Mouse (Mus musculus) midbrain, postnatal 0 days (tissue): Measurements from ENCODE around the gene Gmds. TPM values are rescaled to one million over a fixed set of nuclear protein-coding genes. Genes with fewer than 3 reads are reported as not detected.

Experiments used
- ATAC-seq: fragments of 200-750 bp; cut with Nextera tagmentation; 2 replicates; pipeline ENCODE4 v1.8.0; 2017; ENCODE audit warnings: moderate number of reproducible peaks, mild to moderate bottlenecking, moderate TSS enrichment, moderate library complexity; ENCODE audit not compliant: low FRiP score
- DNase-seq: peaks from one replicate; pipeline ENCODE4 v3.0.0-alpha.2; 2015; ENCODE audit warnings: low spot score
- H3K27ac ChIP-seq: fragments of 300-500 bp; sonication (generic); 2 replicates; pipeline ENCODE4 v1.5.1; 2014; ENCODE audit warnings: low read depth, mild to moderate bottlenecking, low read length, mixed read lengths
- H3K27me3 ChIP-seq: fragments of 300-500 bp; sonication (generic); 2 replicates; pipeline ENCODE4 v1.6.1; 2014; ENCODE audit warnings: low read length, control low read depth, mixed read lengths; ENCODE audit not compliant: insufficient read depth
- H3K36me3 ChIP-seq: fragments of 300-500 bp; sonication (generic); 2 replicates; pipeline ENCODE4 v1.6.1; 2014; ENCODE audit warnings: low read length, control low read depth, mixed read lengths; ENCODE audit not compliant: insufficient read depth
- H3K4me1 ChIP-seq: fragments of 300-500 bp; sonication (generic); 2 replicates; pipeline ENCODE4 v1.6.1; 2014; ENCODE audit warnings: mild to moderate bottlenecking, control low read depth, antibody characterized with exemption, low read length, mixed read lengths; ENCODE audit not compliant: insufficient read depth
- H3K4me2 ChIP-seq: fragments of 300-500 bp; sonication (generic); 2 replicates; pipeline ENCODE4 v1.6.1; 2014; ENCODE audit warnings: low read depth, mild to moderate bottlenecking, low read length, mixed read lengths; ENCODE audit not compliant: poor library complexity, severe bottlenecking
- H3K4me3 ChIP-seq: fragments of 300-500 bp; sonication (generic); 2 replicates; pipeline ENCODE4 v1.5.1; 2014; ENCODE audit warnings: low read depth, mild to moderate bottlenecking, low read length, moderate library complexity
- H3K9ac ChIP-seq: fragments of 300-500 bp; sonication (generic); replicated peaks from 2 replicates; pipeline ENCODE4 v1.6.1; 2014; ENCODE audit warnings: mild to moderate bottlenecking, low read length, moderate library complexity, mixed read lengths; ENCODE audit not compliant: poor library complexity, severe bottlenecking
- H3K9me3 ChIP-seq: fragments of 300-500 bp; sonication (generic); 2 replicates; pipeline ENCODE4 v1.6.1; 2016; ENCODE audit warnings: low read length, control low read depth
- CTCF ChIP-seq: IDR thresholded peaks from 2 replicates; pipeline ENCODE4 v1.5.1; 2016; ENCODE audit warnings: antibody characterized with exemption, mild to moderate bottlenecking
- WGBS: fragments of 180-500 bp; shearing (Covaris S2); extraction: QIAGEN DNeasy Blood & Tissue Kit; methylation state at CpG from one replicate; pipeline ENCODE4 v1.1.7; 2014; 5-methylcytosine and 5-hydroxymethylcytosine counted together
- polyA plus RNA-seq: library from polyadenylated mRNA; unstranded; fragments of >200 nt; fragmentation: Nextera tagmentation; extraction: Ambion mirVana; gene quantifications from 2 replicates; pipeline ENCODE4 v1.2.1, GENCODE M21; 2015
- total RNA-seq: library from RNA; depleted of rRNA; stranded (reverse); fragments of >200 nt; gene quantifications from 2 replicates; pipeline ENCODE4 v1.2.3, GENCODE M21; 2014

Gene Gmds
- total and polyA plus RNA-seq, 2 experiments from 2014 or later: 8.7 to 28.6 TPM

- DNase-seq: peak; percentile 52
Measured at GRCm38 (mm10) chr13:32179906-32180305, 158.6 kb downstream of the Gmds start.

GRCm38 (mm10) chr13:32178682-32179081 lies 159.9 kb downstream of the Gmds start:
- 100% methylated on average over 1 of the region's 1 CpGs for WGBS
- no peak overlapping the region for H3K4me3 ChIP-seq
- H3K27ac ChIP-seq: no peak overlapping the region
- DNase-seq: no peak
- ATAC-seq: no peak
- H3K36me3 ChIP-seq: no peaks in the 10 kb centered on the region
- TF ChIP-seq CTCF: no peak
- H3K4me1 ChIP-seq: no peaks in the 10 kb centered on the region
- no peak overlapping the region for H3K4me2 ChIP-seq
- no peak overlapping the region for H3K9ac ChIP-seq
- no peaks in the 10 kb centered on the region for H3K9me3 ChIP-seq
- no peaks in the 10 kb centered on the region for H3K27me3 ChIP-seq

More at GRCm38 (mm10) chr13:32179906-32180305, 158.6 kb downstream of the Gmds start:
- no peak for ATAC-seq
- Histone ChIP-seq H3K27ac (no peak overlapping the region), H3K4me1 (no peaks in the 10 kb centered on the region), H3K9me3 (no peaks in the 10 kb centered on the region), H3K4me3 (no peak overlapping the region), H3K4me2 (no peak overlapping the region), H3K36me3 (no peaks in the 10 kb centered on the region), H3K9ac (no peak overlapping the region), H3K27me3 (no peaks in the 10 kb centered on the region)
- WGBS: 20% methylated on average over 3 of the region's 3 CpGs
- TF ChIP-seq CTCF: no peak

DNA sequence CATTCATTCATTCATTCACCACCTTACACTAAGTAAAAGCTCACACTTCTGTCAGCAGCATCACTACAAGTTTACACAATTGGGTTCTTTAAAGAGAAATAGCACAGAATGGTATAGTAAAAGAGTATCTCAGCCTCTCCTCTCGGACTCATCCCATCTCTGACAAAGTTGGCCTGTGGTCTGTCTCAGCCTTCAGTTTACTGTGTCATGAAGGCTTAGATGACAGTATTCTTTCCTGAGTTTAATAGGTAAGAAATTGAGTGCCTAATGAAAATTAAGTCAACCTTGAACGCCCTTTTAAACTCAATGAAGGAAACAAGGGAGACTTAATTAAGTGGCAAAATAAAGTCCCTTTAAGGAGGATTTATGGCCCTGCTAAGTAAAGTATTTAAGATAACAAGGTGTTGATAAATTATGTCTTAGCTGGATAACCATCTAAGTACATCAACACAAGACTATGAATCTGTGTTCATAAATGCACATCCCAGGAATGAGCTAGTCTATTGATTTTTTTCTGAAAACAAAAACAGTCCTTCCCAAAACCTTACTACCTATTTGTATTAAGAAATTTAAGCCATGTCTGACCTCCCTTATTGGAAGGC lies 160.6 kb downstream of the Gmds start:
- no peak overlapping the region for H3K4me2 ChIP-seq
- no peaks in the 10 kb centered on the region for H3K36me3 ChIP-seq
- no peak for DNase-seq
- no peaks in the 10 kb centered on the region for H3K9me3 ChIP-seq
- H3K4me1 ChIP-seq: no peaks in the 10 kb centered on the region
- WGBS: 81% methylated on average over 2 of the region's 2 CpGs
- no peak overlapping the region for H3K9ac ChIP-seq
- TF ChIP-seq CTCF: no peak
- H3K27ac ChIP-seq: no peak overlapping the region
- H3K27me3 ChIP-seq: no peaks in the 10 kb centered on the region
- no peak for ATAC-seq
- H3K4me3 ChIP-seq: no peak overlapping the region

GRCm38 (mm10) chr13:32175028-32175427 lies 163.5 kb downstream of the Gmds start:
- Histone ChIP-seq H3K4me2 (no peak overlapping the region), H3K4me1 (no peaks in the 10 kb centered on the region), H3K4me3 (no peak overlapping the region), H3K9me3 (no peaks in the 10 kb centered on the region), H3K36me3 (no peaks in the 10 kb centered on the region), H3K27me3 (no peaks in the 10 kb centered on the region), H3K9ac (no peak overlapping the region), H3K27ac (no peak overlapping the region)
- 79% methylated on average over 2 of the region's 2 CpGs for WGBS
- DNase-seq: no peak
- ATAC-seq: no peak
- no peak for TF ChIP-seq CTCF

GRCm38 (mm10) chr13:32169173-32169572 lies 169.4 kb downstream of the Gmds start:
- peak; percentile 8 for DNase-seq
- TF ChIP-seq CTCF: no peak
- ATAC-seq: no peak; the same call in 1 of the 2 replicates
- Histone ChIP-seq H3K4me3 (no peak overlapping the region), H3K27ac (no peak overlapping the region), H3K27me3 (no peaks in the 10 kb centered on the region), H3K4me1 (no peaks in the 10 kb centered on the region), H3K4me2 (no peak overlapping the region), H3K9me3 (no peaks in the 10 kb centered on the region), H3K9ac (no peak overlapping the region), H3K36me3 (no peaks in the 10 kb centered on the region)
- WGBS: 44% methylated on average over 5 of the region's 5 CpGs

- H3K27ac ChIP-seq: no peak overlapping the region
- no peak overlapping the region for H3K9ac ChIP-seq
- no peaks in the 10 kb centered on the region for H3K4me1 ChIP-seq
- no peak for ATAC-seq
- H3K4me3 ChIP-seq: no peak overlapping the region
- no peaks in the 10 kb centered on the region for H3K9me3 ChIP-seq
- no peak for TF ChIP-seq CTCF
- H3K4me2 ChIP-seq: no peak overlapping the region
- 91% methylated on average over 6 of the region's 6 CpGs for WGBS
- DNase-seq: no peak
- H3K27me3 ChIP-seq: no peaks in the 10 kb centered on the region
- no peaks in the 10 kb centered on the region for H3K36me3 ChIP-seq
Measured at GRCm38 (mm10) chr13:32167806-32168205, 170.7 kb downstream of the Gmds start.
